Mouse (Mus musculus): ENCODE data around the gene Ffar4. TPM values are rescaled to one million over a fixed set of nuclear protein-coding genes. Genes with fewer than 3 reads are reported as not detected.

The Ffar4 gene
- polyA plus RNA-seq, 1 experiment: 1.6 TPM

DNA sequence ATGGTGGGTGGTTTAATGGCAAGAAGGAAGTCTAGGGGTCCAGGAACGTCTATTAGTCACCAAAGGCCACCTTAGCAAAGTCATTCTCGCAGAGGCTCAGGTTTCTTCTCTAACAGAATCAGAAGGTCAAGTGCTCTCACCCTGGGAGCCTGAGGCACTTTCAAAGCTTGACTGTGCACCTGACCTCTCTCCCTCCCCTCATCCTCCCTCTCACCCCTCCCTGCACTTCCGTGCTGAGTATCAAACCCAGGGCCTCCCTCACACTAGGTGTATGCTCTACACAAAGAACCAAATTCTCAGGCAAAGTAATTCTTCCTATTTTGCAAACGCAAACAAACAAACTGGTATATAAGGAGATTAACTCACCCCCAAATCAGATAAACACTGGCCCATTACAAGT lies 640 bp upstream of the Ffar4 start:
- no peak for TF ChIP-seq POLR2A (IDR thresholded peaks at IDR 0.05; ENCODE audit: control insufficient read depth, low read depth, low read length)
- no peak for TF ChIP-seq CTCF (IDR thresholded peaks at IDR 0.05; ENCODE audit: control insufficient read depth, insufficient read depth, insufficient replicate concordance, low read depth, low read length)
- H3K27ac ChIP-seq (ENCODE audit: control insufficient read depth, insufficient read depth, low read depth, low read length): no peak overlapping the region
- no peak overlapping the region for H3K4me3 ChIP-seq (ENCODE audit: control insufficient read depth, low read depth, low read length)
- H3K36me3 ChIP-seq (ENCODE audit: control insufficient read depth, insufficient read depth, low read length): no peaks in the 10 kb centered on the region
- peaks cover 8% of the 10 kb centered on the region for H3K4me1 ChIP-seq (ENCODE audit: control insufficient read depth, insufficient read depth, low read length)
- no peaks in the 10 kb centered on the region for H3K27me3 ChIP-seq (ENCODE audit: control insufficient read depth, insufficient read depth, low read length)

DNA sequence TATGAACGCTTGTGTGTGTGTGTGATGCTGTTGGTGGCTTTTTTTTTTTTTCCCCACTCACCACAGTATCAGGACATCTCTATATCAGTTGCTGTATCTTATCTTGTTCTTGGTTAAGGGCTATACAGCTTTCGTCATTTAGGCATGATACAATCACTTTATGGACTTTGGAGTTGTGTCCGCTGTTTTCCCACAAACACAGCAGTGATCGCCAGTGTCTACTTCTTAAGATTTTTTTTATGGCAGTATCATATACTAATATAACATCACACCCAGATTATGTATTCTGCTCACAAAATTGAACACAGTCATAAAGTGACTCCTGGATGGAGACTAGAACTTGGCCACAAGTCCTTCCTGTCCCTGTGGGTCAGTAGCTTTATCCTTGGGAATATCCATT lies 11.0 kb downstream of the Ffar4 start:
- Histone ChIP-seq H3K27ac (ENCODE audit: control insufficient read depth, insufficient read depth, low read depth, low read length) (no peak overlapping the region), H3K4me1 (ENCODE audit: control insufficient read depth, insufficient read depth, low read length) (no peaks in the 10 kb centered on the region), H3K4me3 (ENCODE audit: control insufficient read depth, low read depth, low read length) (no peak overlapping the region), H3K36me3 (ENCODE audit: control insufficient read depth, insufficient read depth, low read length) (no peaks in the 10 kb centered on the region), H3K27me3 (ENCODE audit: control insufficient read depth, insufficient read depth, low read length) (no peaks in the 10 kb centered on the region)
- TF ChIP-seq POLR2A (IDR thresholded peaks at IDR 0.05; ENCODE audit: control insufficient read depth, low read depth, low read length) (no peak), CTCF (IDR thresholded peaks at IDR 0.05; ENCODE audit: control insufficient read depth, insufficient read depth, insufficient replicate concordance, low read depth, low read length) (no peak)

DNA sequence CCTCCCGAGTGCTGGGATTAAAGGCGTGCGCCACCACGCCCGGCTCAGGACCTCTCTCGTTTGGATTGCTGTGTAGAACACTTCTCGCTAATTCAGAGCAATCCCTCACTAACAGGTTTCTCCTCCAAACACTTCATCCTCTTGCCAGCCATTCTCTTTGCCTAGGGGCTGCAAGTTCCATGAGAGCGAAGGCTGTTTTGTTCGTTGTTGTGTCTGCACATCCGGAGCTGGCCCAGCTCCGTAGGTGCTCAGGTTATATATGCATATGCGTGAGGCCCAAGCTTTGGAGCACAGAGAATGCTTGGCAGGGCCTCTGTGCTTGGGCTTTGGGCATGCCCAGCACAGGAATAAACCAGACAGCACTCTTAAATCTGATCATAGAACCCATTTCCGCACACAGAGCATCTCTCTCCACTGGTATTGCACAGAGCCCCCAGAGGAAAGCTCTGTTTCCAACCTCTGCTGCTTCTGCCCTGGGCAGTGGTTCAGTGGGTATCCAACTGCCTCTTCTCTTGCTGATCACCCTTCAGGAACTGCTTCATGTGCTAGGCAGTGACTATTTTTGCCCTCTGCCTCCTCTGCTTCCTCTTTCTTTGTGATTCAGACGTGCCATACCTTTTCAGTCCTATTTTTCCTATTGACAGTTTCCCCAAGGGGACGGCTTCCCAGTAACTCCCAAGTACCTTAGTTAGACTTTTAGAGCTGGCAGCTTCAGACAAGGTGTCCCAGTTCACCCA lies 12.8 kb downstream of the Ffar4 start:
- Histone ChIP-seq H3K4me3 (ENCODE audit: control insufficient read depth, low read depth, low read length) (no peak overlapping the region), H3K4me1 (ENCODE audit: control insufficient read depth, insufficient read depth, low read length) (no peaks in the 10 kb centered on the region; the same call in 1 of the 2 replicates), H3K36me3 (ENCODE audit: control insufficient read depth, insufficient read depth, low read length) (no peaks in the 10 kb centered on the region), H3K27me3 (ENCODE audit: control insufficient read depth, insufficient read depth, low read length) (no peaks in the 10 kb centered on the region), H3K27ac (ENCODE audit: control insufficient read depth, insufficient read depth, low read depth, low read length) (no peak overlapping the region)
- TF ChIP-seq CTCF (IDR thresholded peaks at IDR 0.05; ENCODE audit: control insufficient read depth, insufficient read depth, insufficient replicate concordance, low read depth, low read length) (no peak), POLR2A (IDR thresholded peaks at IDR 0.05; ENCODE audit: control insufficient read depth, low read depth, low read length) (no peak)

DNA sequence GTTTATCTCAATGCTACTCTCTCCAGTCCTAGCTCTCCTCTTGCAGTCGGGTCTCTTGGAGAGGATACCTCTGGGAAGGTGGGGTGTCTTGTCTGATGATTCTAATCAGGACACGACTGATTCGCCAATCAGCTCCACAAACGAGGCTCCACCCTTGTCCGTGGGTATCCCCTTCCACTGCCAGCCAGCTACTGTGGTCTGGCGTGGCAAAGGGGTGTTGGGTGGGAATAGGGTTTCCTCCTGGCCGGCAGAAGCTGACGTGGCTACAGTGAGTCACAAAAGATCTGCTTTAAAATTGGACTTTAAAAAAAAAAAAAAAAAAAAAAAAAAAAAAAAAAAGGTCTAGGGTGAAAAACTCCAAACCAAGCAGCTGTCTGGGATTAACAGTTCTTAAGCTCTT lies 14.2 kb downstream of the Ffar4 start:
- no peak overlapping the region for H3K27ac ChIP-seq (ENCODE audit: control insufficient read depth, insufficient read depth, low read depth, low read length)
- TF ChIP-seq CTCF (IDR thresholded peaks at IDR 0.05; ENCODE audit: control insufficient read depth, insufficient read depth, insufficient replicate concordance, low read depth, low read length) (no peak), POLR2A (IDR thresholded peaks at IDR 0.05; ENCODE audit: control insufficient read depth, low read depth, low read length) (no peak)

DNA sequence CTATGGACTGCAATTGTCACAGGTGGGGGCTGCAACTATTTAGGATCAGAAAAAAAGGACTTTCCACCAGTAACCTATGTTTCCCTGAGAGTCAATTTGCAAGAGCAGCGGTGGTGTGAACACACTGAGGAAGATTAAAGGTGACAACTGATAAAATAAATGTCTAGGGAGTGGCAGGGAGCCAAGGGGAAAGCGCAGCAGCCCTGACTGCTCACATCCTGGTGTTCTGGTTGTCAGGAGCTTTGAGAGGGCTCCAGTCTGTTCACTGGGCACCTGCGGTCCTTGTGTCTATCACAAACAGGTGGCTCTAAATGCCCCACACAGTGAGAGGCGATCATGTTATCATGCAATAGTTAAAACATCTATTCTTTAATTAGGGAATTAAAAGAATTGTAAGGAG lies 15.7 kb downstream of the Ffar4 start:
- Histone ChIP-seq H3K27ac (ENCODE audit: control insufficient read depth, insufficient read depth, low read depth, low read length) (no peak overlapping the region), H3K4me1 (ENCODE audit: control insufficient read depth, insufficient read depth, low read length) (no peaks in the 10 kb centered on the region; the same call in 1 of the 2 replicates), H3K36me3 (ENCODE audit: control insufficient read depth, insufficient read depth, low read length) (no peaks in the 10 kb centered on the region), H3K27me3 (ENCODE audit: control insufficient read depth, insufficient read depth, low read length) (no peaks in the 10 kb centered on the region), H3K4me3 (ENCODE audit: control insufficient read depth, low read depth, low read length) (no peak overlapping the region)
- no peak for TF ChIP-seq CTCF (IDR thresholded peaks at IDR 0.05; ENCODE audit: control insufficient read depth, insufficient read depth, insufficient replicate concordance, low read depth, low read length)
- no peak for TF ChIP-seq POLR2A (IDR thresholded peaks at IDR 0.05; ENCODE audit: control insufficient read depth, low read depth, low read length)

More for the DNA sequence above, 14.2 kb downstream of the Ffar4 start:
- no peaks in the 10 kb centered on the region for H3K36me3 ChIP-seq (ENCODE audit: control insufficient read depth, insufficient read depth, low read length)
- H3K4me3 ChIP-seq (ENCODE audit: control insufficient read depth, low read depth, low read length): no peak overlapping the region
- H3K27me3 ChIP-seq (ENCODE audit: control insufficient read depth, insufficient read depth, low read length): no peaks in the 10 kb centered on the region
- H3K4me1 ChIP-seq (ENCODE audit: control insufficient read depth, insufficient read depth, low read length): no peaks in the 10 kb centered on the region; the same call in 1 of the 2 replicates

DNA sequence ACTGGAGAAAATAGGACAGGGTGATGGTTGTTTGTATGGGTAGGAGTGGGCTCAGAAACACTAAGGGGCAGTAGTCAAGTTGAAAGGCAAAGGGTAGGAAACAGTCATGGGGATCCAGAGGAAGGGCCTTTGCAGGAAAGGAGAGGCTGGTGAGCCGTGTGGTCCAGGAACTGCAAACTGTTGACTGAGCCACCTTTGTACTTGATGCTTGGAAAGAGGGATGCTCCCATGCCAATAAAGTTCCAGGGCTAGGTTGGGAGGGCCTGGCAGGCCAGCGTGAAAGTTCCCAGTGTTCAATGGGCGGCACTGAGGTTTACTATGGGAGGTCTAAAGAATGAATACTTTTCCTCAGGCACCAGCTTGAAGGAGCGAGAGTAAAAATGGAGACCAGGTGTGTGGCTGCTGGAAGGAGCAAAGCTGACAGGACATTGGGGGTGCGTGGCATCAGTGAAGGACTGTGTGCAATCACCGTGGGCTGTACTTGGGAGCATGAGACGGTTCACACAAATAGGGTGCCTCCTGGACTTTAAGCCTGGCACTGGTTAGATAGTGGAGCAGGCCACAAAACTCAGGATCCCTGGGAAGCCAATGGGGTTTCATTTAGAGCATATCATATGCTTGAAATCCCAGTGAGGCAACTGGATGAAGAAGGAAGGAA lies 18.1 kb downstream of the Ffar4 start:
- H3K27me3 ChIP-seq (ENCODE audit: control insufficient read depth, insufficient read depth, low read length): no peaks in the 10 kb centered on the region
- H3K4me3 ChIP-seq (ENCODE audit: control insufficient read depth, low read depth, low read length): no peak overlapping the region
- H3K27ac ChIP-seq (ENCODE audit: control insufficient read depth, insufficient read depth, low read depth, low read length): no peak overlapping the region
- H3K36me3 ChIP-seq (ENCODE audit: control insufficient read depth, insufficient read depth, low read length): no peaks in the 10 kb centered on the region
- TF ChIP-seq POLR2A (IDR thresholded peaks at IDR 0.05; ENCODE audit: control insufficient read depth, low read depth, low read length): no peak
- TF ChIP-seq CTCF (IDR thresholded peaks at IDR 0.05; ENCODE audit: control insufficient read depth, insufficient read depth, insufficient replicate concordance, low read depth, low read length): no peak
- peaks cover 6% of the 10 kb centered on the region for H3K4me1 ChIP-seq (ENCODE audit: control insufficient read depth, insufficient read depth, low read length)

DNA sequence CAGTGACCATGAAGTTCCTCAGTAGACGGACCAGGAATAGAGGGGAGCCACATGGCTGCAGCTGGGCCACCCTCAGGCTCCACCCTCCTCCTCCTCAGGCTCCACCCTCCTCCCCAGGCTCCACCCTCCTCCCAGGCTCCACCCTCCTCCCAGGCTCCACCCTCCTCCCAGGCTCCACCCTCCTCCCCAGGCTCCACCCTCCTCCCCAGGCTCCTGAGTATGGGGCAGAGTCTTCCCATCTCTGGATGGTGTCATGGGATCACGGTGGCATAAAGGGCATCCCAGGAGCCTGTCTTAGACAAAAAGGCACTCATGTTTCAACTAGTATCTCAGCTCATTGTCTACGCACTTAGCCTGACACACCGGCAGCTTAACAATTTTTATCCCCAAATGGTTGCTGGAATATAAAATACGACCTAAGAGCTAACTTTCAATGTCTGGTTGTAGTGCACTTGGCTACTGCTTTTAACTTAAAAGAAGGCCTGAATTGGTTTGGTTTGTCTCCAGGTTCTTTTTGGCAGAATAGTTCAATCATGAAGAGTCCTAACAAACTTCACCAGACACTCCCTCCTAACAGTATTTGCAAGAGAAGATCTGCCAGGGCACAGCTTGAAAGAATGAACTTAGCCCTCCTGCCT lies 23.4 kb downstream of the Ffar4 start:
- Histone ChIP-seq H3K4me3 (ENCODE audit: control insufficient read depth, low read depth, low read length) (no peak overlapping the region), H3K27me3 (ENCODE audit: control insufficient read depth, insufficient read depth, low read length) (no peaks in the 10 kb centered on the region), H3K4me1 (ENCODE audit: control insufficient read depth, insufficient read depth, low read length) (peaks cover 17% of the 10 kb centered on the region), H3K27ac (ENCODE audit: control insufficient read depth, insufficient read depth, low read depth, low read length) (no peak overlapping the region), H3K36me3 (ENCODE audit: control insufficient read depth, insufficient read depth, low read length) (no peaks in the 10 kb centered on the region)
- no peak for TF ChIP-seq CTCF (IDR thresholded peaks at IDR 0.05; ENCODE audit: control insufficient read depth, insufficient read depth, insufficient replicate concordance, low read depth, low read length)
- no peak for TF ChIP-seq POLR2A (IDR thresholded peaks at IDR 0.05; ENCODE audit: control insufficient read depth, low read depth, low read length)

All from testis, adult 2 months (tissue).